Mouse (Mus musculus) hindbrain, embryonic 15.5 days (tissue): ENCODE measurements at regions not wholly inside any gene's neighbourhood (a gene's known extent, or its start where the extent isn't known, plus 50 kb on each side); places are given as distances from the start of the nearest gene placed in this dataset.

Source experiments
- ATAC-seq: fragments of 200-750 bp; cut with Nextera tagmentation; 2 replicates; pipeline ENCODE4 v1.8.0; 2017; ENCODE audit warnings: low read depth, moderate number of reproducible peaks, moderate TSS enrichment; ENCODE audit not compliant: low FRiP score
- H3K27ac ChIP-seq: fragments of 300-500 bp; sonication (generic); replicated peaks from 2 replicates; pipeline ENCODE4 v1.5.1; 2015; ENCODE audit warnings: mild to moderate bottlenecking, inconsistent platforms
- H3K27me3 ChIP-seq: fragments of 300-500 bp; sonication (generic); 2 replicates; pipeline ENCODE4 v1.6.1; 2015; ENCODE audit warnings: control low read depth, inconsistent platforms
- H3K36me3 ChIP-seq: fragments of 300-500 bp; sonication (generic); 2 replicates; pipeline ENCODE4 v1.6.1; 2015; ENCODE audit warnings: control low read depth, inconsistent platforms
- H3K4me1 ChIP-seq: fragments of 300-500 bp; sonication (generic); replicated peaks from 2 replicates; pipeline ENCODE4 v1.6.1; 2015; ENCODE audit warnings: control low read depth, inconsistent platforms
- H3K4me2 ChIP-seq: fragments of 300-500 bp; sonication (generic); 2 replicates; pipeline ENCODE4 v1.6.1; 2015; ENCODE audit warnings: moderate library complexity, mild to moderate bottlenecking, inconsistent platforms
- H3K4me3 ChIP-seq: fragments of 300-500 bp; sonication (generic); 2 replicates; pipeline ENCODE4 v1.5.1; 2015; ENCODE audit warnings: mild to moderate bottlenecking, inconsistent platforms
- H3K9ac ChIP-seq: fragments of 300-500 bp; sonication (generic); 2 replicates; pipeline ENCODE4 v1.6.1; 2015; ENCODE audit warnings: inconsistent platforms
- H3K9me3 ChIP-seq: fragments of 300-500 bp; sonication (generic); 2 replicates; pipeline ENCODE4 v1.6.1; 2016; ENCODE audit warnings: control low read depth, inconsistent platforms
- WGBS: fragments of 180-500 bp; shearing (Covaris S2); methylation state at CpG from one replicate; pipeline ENCODE4 v1.1.7; 2015; 5-methylcytosine and 5-hydroxymethylcytosine counted together

GRCm38 (mm10) chr14:76693351-76694317 is 136.9 kb upstream of the Serp2 start:
- Histone ChIP-seq H3K4me1 (peaks cover 9% of the 10 kb centered on the region), H3K27me3 (no peaks in the 10 kb centered on the region), H3K4me2 (no peak overlapping the region), H3K4me3 (no peak overlapping the region), H3K9ac (no peak overlapping the region), H3K36me3 (no peaks in the 10 kb centered on the region), H3K27ac (no peak overlapping the region; the same call in 1 of the 2 replicates), H3K9me3 (no peaks in the 10 kb centered on the region)
- 57% methylated on average over 15 of the region's 15 CpGs for WGBS
- peak; percentile 46; the same call in 1 of the 2 replicates for ATAC-seq

GRCm38 (mm10) chr14:76687971-76688407 is 131.3 kb upstream of the Serp2 start:
- no peak overlapping the region for H3K9ac ChIP-seq
- H3K4me3 ChIP-seq, result no peak overlapping the region
- no peak overlapping the region for H3K4me2 ChIP-seq
- no peaks in the 10 kb centered on the region for H3K9me3 ChIP-seq
- H3K27me3 ChIP-seq, result no peaks in the 10 kb centered on the region
- no peaks in the 10 kb centered on the region for H3K36me3 ChIP-seq
- ATAC-seq, result peak; percentile 78
- H3K4me1 ChIP-seq, result peaks cover 33% of the 10 kb centered on the region
- peak overlapping the region; percentile 54 for H3K27ac ChIP-seq
- 19% methylated on average over 10 of the region's 10 CpGs for WGBS

- H3K36me3 ChIP-seq, result no peaks in the 10 kb centered on the region
- H3K4me2 ChIP-seq, result no peak overlapping the region
- no peaks in the 10 kb centered on the region for H3K27me3 ChIP-seq
- H3K9ac ChIP-seq, result no peak overlapping the region
- peaks cover 33% of the 10 kb centered on the region for H3K4me1 ChIP-seq
- no peak overlapping the region for H3K4me3 ChIP-seq
- peak overlapping the region; percentile 3; the same call in 1 of the 2 replicates for H3K27ac ChIP-seq
- ATAC-seq, result no peak
- 24% methylated on average over 9 of the region's 9 CpGs for WGBS
- H3K9me3 ChIP-seq, result no peaks in the 10 kb centered on the region
Observed at GRCm38 (mm10) chr14:76686762-76687453, 130.2 kb upstream of the Serp2 start.

- no peaks in the 10 kb centered on the region for H3K9me3 ChIP-seq
Observed at GRCm38 (mm10) chr14:76685830-76686761, 129.4 kb upstream of the Serp2 start.

GRCm38 (mm10) chr14:76684327-76684726 is 127.6 kb upstream of the Serp2 start:
- H3K4me2 ChIP-seq, result no peak overlapping the region
- H3K36me3 ChIP-seq, result no peaks in the 10 kb centered on the region
- no peaks in the 10 kb centered on the region for H3K27me3 ChIP-seq
- H3K9ac ChIP-seq, result no peak overlapping the region
- H3K27ac ChIP-seq, result no peak overlapping the region
- whole genome bisulfite sequencing, result 74% methylated on average over 2 of the region's 2 CpGs
- H3K4me1 ChIP-seq, result peaks cover 40% of the 10 kb centered on the region
- H3K9me3 ChIP-seq, result no peaks in the 10 kb centered on the region
- H3K4me3 ChIP-seq, result no peak overlapping the region
- no peak for ATAC-seq

More at GRCm38 (mm10) chr14:76685830-76686761, 129.4 kb upstream of the Serp2 start:
- Histone ChIP-seq H3K4me1 (peaks cover 40% of the 10 kb centered on the region), H3K4me2 (no peak overlapping the region), H3K27ac (peak overlapping the region; percentile 44; the same call in 1 of the 2 replicates), H3K4me3 (no peak overlapping the region), H3K9ac (no peak overlapping the region), H3K36me3 (no peaks in the 10 kb centered on the region), H3K27me3 (no peaks in the 10 kb centered on the region)
- ATAC-seq, result no peak
- 50% methylated on average over 17 of the region's 17 CpGs for WGBS

GRCm38 (mm10) chr14:76681581-76682377 is 125.1 kb upstream of the Serp2 start:
- Histone ChIP-seq H3K4me2 (no peak overlapping the region), H3K27ac (peak overlapping the region; percentile 39; the same call in 1 of the 2 replicates), H3K4me3 (no peak overlapping the region), H3K9ac (no peak overlapping the region), H3K36me3 (no peaks in the 10 kb centered on the region), H3K9me3 (no peaks in the 10 kb centered on the region), H3K27me3 (no peaks in the 10 kb centered on the region), H3K4me1 (peaks cover 24% of the 10 kb centered on the region)
- ATAC-seq, result no peak
- WGBS, result 45% methylated on average over 8 of the region's 8 CpGs

GRCm38 (mm10) chr14:76678512-76679134 is 121.9 kb upstream of the Serp2 start:
- Histone ChIP-seq H3K27ac (no peak overlapping the region), H3K9ac (no peak overlapping the region), H3K4me2 (no peak overlapping the region), H3K4me3 (no peak overlapping the region), H3K27me3 (no peaks in the 10 kb centered on the region), H3K9me3 (no peaks in the 10 kb centered on the region), H3K36me3 (no peaks in the 10 kb centered on the region), H3K4me1 (peaks cover 16% of the 10 kb centered on the region; the same call in 1 of the 2 replicates)
- WGBS, result 15% methylated on average over 5 of the region's 5 CpGs
- ATAC-seq, result no peak

GRCm38 (mm10) chr14:76674949-76675348 is 118.3 kb upstream of the Serp2 start:
- Histone ChIP-seq H3K9me3 (no peaks in the 10 kb centered on the region), H3K4me3 (no peak overlapping the region)
- WGBS, result 28% methylated on average over 8 of the region's 8 CpGs

GRCm38 (mm10) chr14:76673671-76674331 is 117.1 kb upstream of the Serp2 start:
- Histone ChIP-seq H3K4me2 (no peak overlapping the region), H3K36me3 (no peaks in the 10 kb centered on the region), H3K27ac (no peak overlapping the region), H3K9me3 (no peaks in the 10 kb centered on the region), H3K4me1 (peaks cover 8% of the 10 kb centered on the region; the same call in 1 of the 2 replicates), H3K27me3 (no peaks in the 10 kb centered on the region), H3K9ac (no peak overlapping the region), H3K4me3 (no peak overlapping the region)
- ATAC-seq, result no peak
- 79% methylated on average over 11 of the region's 11 CpGs for WGBS

More at GRCm38 (mm10) chr14:76674949-76675348, 118.3 kb upstream of the Serp2 start:
- Histone ChIP-seq H3K4me1 (peaks cover 9% of the 10 kb centered on the region; the same call in 1 of the 2 replicates), H3K27me3 (no peaks in the 10 kb centered on the region), H3K36me3 (no peaks in the 10 kb centered on the region), H3K4me2 (no peak overlapping the region), H3K27ac (no peak overlapping the region), H3K9ac (no peak overlapping the region)
- ATAC-seq, result no peak

GRCm38 (mm10) chr14:76672899-76673298 is 116.2 kb upstream of the Serp2 start:
- no peak overlapping the region for H3K4me3 ChIP-seq
- ATAC-seq, result no peak
- WGBS, result 59% methylated on average over 6 of the region's 6 CpGs

More at GRCm38 (mm10) chr14:76672899-76673298, 116.2 kb upstream of the Serp2 start:
- H3K9me3 ChIP-seq, result no peaks in the 10 kb centered on the region
- H3K27me3 ChIP-seq, result no peaks in the 10 kb centered on the region
- no peak overlapping the region for H3K27ac ChIP-seq
- H3K36me3 ChIP-seq, result no peaks in the 10 kb centered on the region
- H3K4me2 ChIP-seq, result no peak overlapping the region
- no peak overlapping the region for H3K9ac ChIP-seq
- 0 out of 2 replicates have a peak, but pooled peaks cover 5% of the 10 kb centered on the region for H3K4me1 ChIP-seq
